Mouse (Mus musculus) cerebellum, postnatal 14 days (tissue): ENCODE measurements around the gene Capzb.
A peak's percentile ranks its signal among the peaks of the same experiment; 100 is the strongest.

ENCODE experiments used
- DNase-seq, 2 experiments: peaks; one replicate each; pipeline ENCODE4 v3.0.0; 2021; ENCODE audit warnings: mixed read lengths in 2 of 2

Capzb gene

GRCm38 (mm10) chr4:139209130-139209840 lies 16.6 kb downstream of the Capzb start:
- DNase-seq = no peak

DNA sequence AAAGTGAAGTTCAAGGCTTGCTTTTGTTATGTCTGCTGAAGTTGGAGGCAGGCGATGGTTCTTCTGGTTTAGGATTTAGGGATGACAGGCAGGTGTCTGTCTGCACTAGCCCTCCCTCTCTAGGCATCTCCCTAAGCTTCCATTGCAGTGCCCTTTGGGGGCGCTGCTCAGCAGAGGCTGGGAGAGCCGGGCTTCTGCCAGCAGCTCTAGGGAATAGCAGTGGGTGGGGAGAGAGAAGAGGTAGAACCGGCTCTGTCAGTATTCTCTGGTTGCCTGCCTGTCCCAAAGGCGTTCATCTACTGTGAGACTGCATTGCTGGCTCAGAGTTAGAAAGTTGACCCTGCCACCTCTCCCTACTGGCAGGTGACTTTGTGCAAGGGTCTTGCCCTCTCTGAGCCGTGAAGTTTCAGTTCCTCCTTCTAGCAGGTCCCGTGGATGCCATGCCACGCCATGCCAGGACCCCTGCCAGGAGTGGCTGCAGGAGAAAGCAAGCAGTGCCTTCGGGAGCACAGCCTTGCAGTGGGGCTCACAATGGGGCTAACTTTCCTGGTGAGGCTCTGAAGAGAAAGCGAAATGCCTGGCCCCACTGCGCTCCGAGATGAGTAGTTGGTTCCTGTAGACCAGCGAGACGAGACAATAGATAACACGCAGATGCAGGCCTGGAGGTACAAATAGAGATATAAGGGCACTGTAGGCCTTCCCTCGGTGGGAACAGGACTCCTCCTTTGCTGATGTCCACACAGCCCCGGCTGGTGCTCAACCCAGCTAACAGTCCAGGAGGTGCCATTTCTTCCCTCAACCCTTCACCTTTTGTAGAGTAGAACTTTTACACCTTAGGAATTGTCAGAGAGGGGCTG lies 19.5 kb downstream of the Capzb start:
- DNase-seq = no peak

GRCm38 (mm10) chr4:139213086-139213485 lies 20.4 kb downstream of the Capzb start:
- DNase-seq = no peak

- DNase-seq = no peak
These were observed 21.3 kb downstream of the Capzb start for GRCm38 (mm10) chr4:139213935-139214371.

DNA sequence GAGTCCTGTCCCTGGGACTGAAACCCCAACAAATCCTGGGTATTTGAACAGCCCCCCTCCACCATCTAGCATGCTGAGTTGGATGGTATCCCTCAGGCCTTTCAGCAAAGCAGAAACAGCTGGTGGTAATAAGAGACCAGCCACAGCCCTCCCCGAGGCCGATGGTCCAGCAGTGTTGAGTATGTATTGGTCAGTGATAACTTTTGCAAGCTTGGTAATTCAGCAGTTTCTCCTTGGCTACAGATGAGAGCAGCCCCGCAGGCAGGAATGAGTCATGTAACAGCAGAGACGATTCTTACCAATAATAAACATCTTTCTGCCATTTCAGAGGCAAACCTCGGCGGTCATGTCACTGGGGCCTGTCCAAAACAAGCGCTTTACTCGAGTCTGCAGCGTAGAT lies 23.9 kb downstream of the Capzb start:
- DNase-seq = no peak

- no peak for DNase-seq
These were observed 25.8 kb downstream of the Capzb start for GRCm38 (mm10) chr4:139218539-139218938.

- no peak for DNase-seq
These were observed 27.0 kb downstream of the Capzb start for GRCm38 (mm10) chr4:139219656-139220055.

GRCm38 (mm10) chr4:139220978-139221377 lies 28.3 kb downstream of the Capzb start:
- peak; percentile 44 to 63 for DNase-seq

DNA sequence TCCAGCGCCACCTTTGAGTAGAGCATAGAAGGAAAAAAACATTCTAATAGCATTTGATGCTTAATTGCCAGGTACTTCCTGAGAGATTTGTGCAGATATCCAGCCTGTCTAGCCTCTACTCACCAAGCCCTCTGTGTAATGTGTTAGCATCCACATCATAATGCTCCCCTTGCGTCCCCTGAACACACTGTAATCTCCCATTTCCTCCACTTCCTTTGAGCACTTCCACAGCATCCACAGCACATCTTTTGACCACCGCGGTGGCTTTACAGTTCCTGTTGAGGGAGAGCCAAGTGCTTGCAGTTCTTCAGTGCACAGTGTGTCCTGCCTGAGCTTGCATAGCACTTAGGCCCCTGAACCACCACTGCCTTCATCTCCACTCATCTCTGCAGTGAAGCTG lies 29.1 kb downstream of the Capzb start:
- DNase-seq = no peak

GRCm38 (mm10) chr4:139225115-139225514 lies 32.4 kb downstream of the Capzb start:
- DNase-seq = no peak

- no peak for DNase-seq
These were observed 33.2 kb downstream of the Capzb start for GRCm38 (mm10) chr4:139225944-139226343.

DNA sequence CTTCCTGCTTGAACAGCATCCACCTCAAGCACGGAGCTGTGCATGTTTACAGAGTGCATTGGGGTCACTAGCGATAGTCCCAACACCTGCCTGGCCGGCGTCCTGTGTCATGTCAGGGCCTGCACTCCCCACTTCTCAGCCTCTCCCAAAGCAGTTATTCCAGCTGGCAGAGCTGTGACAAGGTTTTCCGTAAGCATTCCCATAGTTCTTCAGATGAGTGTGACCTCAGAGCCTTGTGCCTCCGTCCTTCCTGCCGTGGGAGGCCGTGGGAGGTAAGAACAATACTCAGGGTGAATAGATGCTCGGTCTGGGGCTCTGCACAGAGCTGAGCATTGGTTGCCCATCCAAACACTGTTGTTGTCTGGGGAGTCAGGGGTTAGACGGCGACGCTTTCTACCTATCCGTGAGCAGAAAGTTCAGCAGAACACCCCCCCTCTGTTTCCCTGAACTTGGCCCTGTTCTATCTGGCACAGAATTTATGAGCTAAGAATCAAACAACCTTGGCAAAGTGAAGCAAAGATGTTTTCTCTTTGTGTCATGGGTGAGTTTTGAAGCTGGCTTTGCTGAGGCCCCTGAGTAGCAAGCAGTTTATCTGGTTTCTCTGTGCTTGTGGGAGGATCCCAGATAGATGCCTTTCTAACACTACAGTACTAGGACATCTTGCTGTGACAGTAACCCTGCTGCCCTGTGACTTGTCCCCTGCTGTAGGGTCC lies 34.0 kb downstream of the Capzb start:
- DNase-seq = no peak

GRCm38 (mm10) chr4:139227923-139228322 lies 35.2 kb downstream of the Capzb start:
- DNase-seq = no peak

DNA sequence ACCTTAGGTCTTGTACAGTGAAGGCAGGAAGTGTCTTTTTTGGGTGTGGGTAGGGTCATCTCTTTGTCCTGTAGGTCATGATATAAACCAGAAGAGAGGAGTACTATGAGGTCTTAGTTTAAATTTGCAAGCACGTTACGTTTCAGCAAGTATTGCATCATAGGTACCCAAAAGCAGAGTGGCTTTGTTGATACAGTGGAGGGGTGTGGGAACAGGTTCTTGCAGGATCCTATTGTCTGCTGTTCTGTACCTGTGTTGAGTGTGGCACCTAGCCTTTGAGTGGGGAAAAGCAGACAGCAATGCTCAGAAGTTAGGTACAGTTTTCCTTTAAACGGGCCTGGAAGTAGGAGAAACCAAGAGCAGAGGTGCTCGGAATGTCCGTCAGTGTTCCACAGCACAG lies 36.6 kb downstream of the Capzb start:
- DNase-seq = no peak

DNA sequence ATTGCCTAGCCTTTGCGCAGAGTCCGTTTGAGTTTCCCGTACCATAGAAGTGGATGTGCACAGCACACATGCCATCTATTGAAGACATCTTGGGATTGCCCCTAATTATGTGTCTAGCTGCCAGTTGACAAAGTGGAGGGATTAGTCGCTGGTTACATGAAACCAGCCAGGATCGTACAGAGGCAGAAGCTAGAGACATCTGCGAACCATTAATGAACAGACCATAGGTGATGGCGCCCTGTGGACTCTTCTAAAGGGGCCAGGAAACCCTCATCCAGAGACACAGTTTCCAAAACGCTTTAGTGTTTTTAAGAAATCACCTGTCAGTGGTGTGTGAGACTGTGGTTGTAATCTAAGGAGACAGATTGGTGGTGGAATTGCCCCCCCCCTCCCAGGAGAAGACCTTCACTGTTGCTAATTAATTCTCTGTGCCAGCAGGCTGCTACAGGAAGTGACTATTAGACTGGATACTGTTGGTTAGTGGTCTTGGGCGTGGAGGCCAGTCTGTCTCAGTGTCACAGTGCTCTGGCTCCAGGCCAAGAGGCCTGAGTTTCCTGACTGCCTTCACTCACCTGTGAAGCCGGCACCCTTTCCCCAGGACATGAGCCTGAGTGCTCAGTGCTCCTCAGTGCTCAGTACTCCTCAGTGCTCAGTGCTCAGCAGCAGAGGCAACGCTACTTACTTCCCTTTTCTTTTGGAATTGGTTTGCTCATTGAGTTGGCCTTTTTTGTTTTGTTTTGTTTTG lies 37.8 kb downstream of the Capzb start:
- peak in 1 of 2 experiments; percentile 48 for DNase-seq

DNA sequence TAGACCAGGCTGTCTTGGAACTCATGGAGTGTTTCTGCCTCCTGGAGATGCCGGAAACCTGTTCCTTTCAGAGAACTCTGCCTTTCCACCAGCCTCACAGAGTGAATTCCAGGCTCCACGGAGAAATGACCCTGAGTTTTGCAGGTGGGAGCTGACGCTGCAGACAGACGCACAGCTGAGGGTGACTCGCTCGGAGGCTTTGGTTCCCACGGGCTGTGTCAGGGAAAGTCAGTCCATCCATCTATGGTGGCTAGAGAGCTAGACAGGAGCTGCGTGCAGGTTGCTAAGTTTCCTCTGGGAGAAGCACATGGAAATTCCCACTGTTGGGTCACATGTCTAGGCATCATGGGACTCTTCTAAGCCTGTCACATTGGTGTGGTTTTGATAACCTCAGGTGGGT lies 38.5 kb downstream of the Capzb start:
- DNase-seq = no peak

- peak; percentile 64 to 77 for DNase-seq
These were observed 39.9 kb downstream of the Capzb start for GRCm38 (mm10) chr4:139232479-139233145.

DNA sequence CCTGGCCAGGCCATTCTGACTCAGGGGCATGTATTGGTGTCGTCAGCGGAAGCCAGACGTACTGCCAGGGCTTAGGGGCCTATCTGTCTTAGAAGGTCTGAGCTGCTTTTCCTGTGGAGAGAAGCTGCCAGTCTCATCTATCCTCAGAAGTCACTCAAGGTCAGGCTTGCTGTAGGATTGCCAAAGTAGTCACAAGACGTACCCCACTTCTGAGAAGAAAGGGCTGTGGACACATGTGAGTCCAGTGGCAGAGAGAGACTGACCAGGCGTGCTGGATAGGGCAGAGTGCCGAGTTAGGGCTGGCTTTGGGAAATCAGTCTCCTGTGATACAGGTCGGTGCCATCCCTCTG lies 40.4 kb downstream of the Capzb start:
- no peak for DNase-seq

GRCm38 (mm10) chr4:139233755-139234254 lies 41.1 kb downstream of the Capzb start:
- DNase-seq = no peak

GRCm38 (mm10) chr4:139234261-139234660 lies 41.6 kb downstream of the Capzb start:
- DNase-seq = no peak

GRCm38 (mm10) chr4:139235556-139235955 lies 42.9 kb downstream of the Capzb start:
- no peak for DNase-seq

DNA sequence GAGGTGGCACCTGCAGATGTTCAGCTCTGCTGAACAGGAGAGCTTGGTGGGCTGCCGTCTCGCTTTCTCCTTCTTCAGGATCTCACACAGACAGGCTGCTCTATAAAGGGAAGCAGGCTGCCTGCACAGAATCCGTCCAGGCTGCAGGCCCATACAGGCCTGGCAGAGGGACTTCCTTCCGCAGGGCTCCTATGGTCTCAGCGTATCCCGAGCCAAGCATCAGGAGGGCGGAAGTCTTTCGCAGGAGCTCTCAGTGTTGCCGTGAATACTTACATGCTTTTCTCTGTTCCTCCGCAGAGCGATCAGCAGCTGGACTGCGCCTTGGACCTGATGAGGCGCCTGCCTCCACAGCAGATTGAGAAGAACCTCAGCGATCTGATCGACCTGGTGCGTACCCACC lies 45.9 kb downstream of the Capzb start:
- DNase-seq = no peak
